Mouse (Mus musculus): Measurements from ENCODE around the gene Rsbn1. TPM values are rescaled to one million over a fixed set of nuclear protein-coding genes. Genes with fewer than 3 reads are reported as not detected.
A peak's percentile ranks its signal among the peaks of the same experiment; 100 is the strongest.

Gene Rsbn1
- total and polyA plus RNA-seq, 2 experiments from 2014 or later: 4.7 to 5.2 TPM

DNA sequence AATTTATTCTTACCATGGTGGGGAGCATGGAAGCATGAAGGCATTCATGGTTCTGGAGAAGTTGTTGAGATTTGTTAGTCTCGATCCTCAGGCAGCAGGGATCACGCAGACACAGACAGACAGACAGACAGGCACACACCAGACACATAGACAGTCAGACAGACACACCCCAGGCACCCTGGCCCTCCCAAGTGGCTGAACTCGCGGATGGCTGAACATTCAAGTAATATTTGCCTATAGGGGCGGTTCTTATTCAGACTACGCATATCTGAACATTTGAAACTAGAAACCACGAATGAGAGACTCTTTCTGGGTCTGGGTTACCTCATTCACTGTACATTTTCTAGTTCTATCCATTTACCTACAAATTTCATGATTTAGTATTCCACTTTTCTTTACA, 34.7 kb downstream of the Rsbn1 start:
- H3K27ac ChIP-seq (ENCODE audit: low read depth): no peak overlapping the region
- TF ChIP-seq CTCF (IDR thresholded peaks at IDR 0.05; ENCODE audit: low read depth) (no peak), EP300 (IDR thresholded peaks at IDR 0.05; ENCODE audit: low read depth) (no peak)
- no peak for ATAC-seq (ENCODE audit: insufficient read depth, low read depth)
- H3K4me1 ChIP-seq (ENCODE audit: control insufficient read depth, insufficient read depth): no peaks in the 10 kb centered on the region
- H3K27me3 ChIP-seq (ENCODE audit: control insufficient read depth, insufficient read depth, low read length): no peaks in the 10 kb centered on the region
- 0 out of 2 replicates have a peak, but pooled peaks cover 5% of the 10 kb centered on the region for H3K36me3 ChIP-seq (replicated peaks; ENCODE audit: control insufficient read depth, insufficient read depth, low read length)
- WGBS: 92% methylated on average over 7 of the region's 7 CpGs
- DNase-seq (ENCODE audit: low spot score): no peak
- no peaks in the 10 kb centered on the region for H3K9me3 ChIP-seq (replicated peaks; ENCODE audit: control insufficient read depth, low read length)
- no peak overlapping the region for H3K9ac ChIP-seq (replicated peaks; ENCODE audit: low read depth, low read length)
- H3K4me2 ChIP-seq (ENCODE audit: low read depth, low read length): no peak overlapping the region
- H3K4me3 ChIP-seq (ENCODE audit: low read depth, low read length): no peak overlapping the region

- WGBS: 95% methylated on average over 3 of the region's 3 CpGs
- no peak for DNase-seq (ENCODE audit: low spot score)
- Histone ChIP-seq H3K4me2 (ENCODE audit: low read depth, low read length) (no peak overlapping the region), H3K4me1 (ENCODE audit: control insufficient read depth, insufficient read depth) (no peaks in the 10 kb centered on the region), H3K4me3 (ENCODE audit: low read depth, low read length) (no peak overlapping the region), H3K9me3 (replicated peaks; ENCODE audit: control insufficient read depth, low read length) (no peaks in the 10 kb centered on the region), H3K36me3 (replicated peaks; ENCODE audit: control insufficient read depth, insufficient read depth, low read length) (peaks cover 42% of the 10 kb centered on the region), H3K9ac (replicated peaks; ENCODE audit: low read depth, low read length) (no peak overlapping the region), H3K27me3 (ENCODE audit: control insufficient read depth, insufficient read depth, low read length) (no peaks in the 10 kb centered on the region), H3K27ac (ENCODE audit: low read depth) (no peak overlapping the region)
- ATAC-seq (ENCODE audit: insufficient read depth, low read depth): no peak
- TF ChIP-seq CTCF (IDR thresholded peaks at IDR 0.05; ENCODE audit: low read depth) (no peak), EP300 (IDR thresholded peaks at IDR 0.05; ENCODE audit: low read depth) (no peak)
These were observed 46.7 kb downstream of the Rsbn1 start for GRCm38 (mm10) chr3:103960622-103961021.

GRCm38 (mm10) chr3:103967231-103967630, 53.3 kb downstream of the Rsbn1 start:
- ATAC-seq (ENCODE audit: insufficient read depth, low read depth) (no peak), DNase-seq (ENCODE audit: low spot score) (peak; percentile 16)
- Histone ChIP-seq H3K4me2 (ENCODE audit: low read depth, low read length) (peak overlapping the region; percentile 95), H3K9me3 (replicated peaks; ENCODE audit: control insufficient read depth, low read length) (no peaks in the 10 kb centered on the region), H3K9ac (replicated peaks; ENCODE audit: low read depth, low read length) (peak overlapping the region; percentile 66; the same call in 1 of the 2 replicates), H3K27me3 (ENCODE audit: control insufficient read depth, insufficient read depth, low read length) (no peaks in the 10 kb centered on the region), H3K4me1 (ENCODE audit: control insufficient read depth, insufficient read depth) (peaks cover 8% of the 10 kb centered on the region; the same call in 1 of the 2 replicates), H3K36me3 (replicated peaks; ENCODE audit: control insufficient read depth, insufficient read depth, low read length) (peaks cover 19% of the 10 kb centered on the region), H3K27ac (ENCODE audit: low read depth) (peak overlapping the region; percentile 90), H3K4me3 (ENCODE audit: low read depth, low read length) (peak overlapping the region; percentile 84)
- 16% methylated on average over 2 of the region's 2 CpGs for WGBS
- TF ChIP-seq EP300 (IDR thresholded peaks at IDR 0.05; ENCODE audit: low read depth): no peak
- no peak for TF ChIP-seq CTCF (IDR thresholded peaks at IDR 0.05; ENCODE audit: low read depth)

- ATAC-seq (ENCODE audit: insufficient read depth, low read depth): peak; percentile 95
- H3K9ac ChIP-seq (replicated peaks; ENCODE audit: low read depth, low read length): peak within 1 kb of the TSS; percentile 66
- TF ChIP-seq EP300 (IDR thresholded peaks at IDR 0.05; ENCODE audit: low read depth): no peak
- no peak for TF ChIP-seq CTCF (IDR thresholded peaks at IDR 0.05; ENCODE audit: low read depth)
- peak within 1 kb of the TSS; percentile 84 for H3K4me3 ChIP-seq (ENCODE audit: low read depth, low read length)
- H3K4me1 ChIP-seq (ENCODE audit: control insufficient read depth, insufficient read depth): peaks cover 8% of the 10 kb centered on the region; the same call in 1 of the 2 replicates
- peak within 1 kb of the TSS; percentile 90 for H3K27ac ChIP-seq (ENCODE audit: low read depth)
- DNase-seq (ENCODE audit: low spot score): peak; percentile 88
- H3K27me3 ChIP-seq (ENCODE audit: control insufficient read depth, insufficient read depth, low read length): no peaks in the 10 kb centered on the region
- H3K36me3 ChIP-seq (replicated peaks; ENCODE audit: control insufficient read depth, insufficient read depth, low read length): peaks cover 17% of the 10 kb centered on the region
- WGBS: under 1% methylated on average over 51 of the region's 70 CpGs
- no peaks in the 10 kb centered on the region for H3K9me3 ChIP-seq (replicated peaks; ENCODE audit: control insufficient read depth, low read length)
- peak within 1 kb of the TSS; percentile 95 for H3K4me2 ChIP-seq (ENCODE audit: low read depth, low read length)
These were observed 54.2 kb downstream of the Rsbn1 start, which contains the start of gene Phtf1 for GRCm38 (mm10) chr3:103967861-103968691. Gene Phtf1, plus strand, starts transcription at chr3:103968110.

DNA sequence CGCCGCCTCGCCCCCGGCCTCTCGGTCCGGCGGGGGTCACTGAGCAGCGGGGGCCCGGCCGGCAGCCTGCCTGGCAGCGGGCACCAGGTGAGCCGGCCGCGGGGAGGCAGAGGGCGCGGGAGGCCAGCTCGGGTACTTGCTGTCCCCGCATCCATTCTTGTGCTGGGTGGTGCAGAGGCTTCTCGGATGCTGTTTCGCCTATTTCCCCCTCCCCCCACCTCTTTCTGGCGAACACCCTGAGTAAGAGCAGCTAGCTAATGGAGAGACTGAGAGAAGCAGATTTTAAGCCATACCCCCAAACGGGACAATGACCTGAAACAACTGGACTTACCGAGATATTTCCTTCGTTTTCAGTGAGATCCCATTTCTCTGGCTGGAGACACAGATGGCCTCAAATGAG, 54.8 kb downstream of the Rsbn1 start:
- Histone ChIP-seq H3K27me3 (ENCODE audit: control insufficient read depth, insufficient read depth, low read length) (no peaks in the 10 kb centered on the region), H3K36me3 (replicated peaks; ENCODE audit: control insufficient read depth, insufficient read depth, low read length) (peaks cover 13% of the 10 kb centered on the region), H3K27ac (ENCODE audit: low read depth) (peak overlapping the region; percentile 90), H3K9me3 (replicated peaks; ENCODE audit: control insufficient read depth, low read length) (no peaks in the 10 kb centered on the region), H3K4me2 (ENCODE audit: low read depth, low read length) (peak overlapping the region; percentile 95), H3K9ac (replicated peaks; ENCODE audit: low read depth, low read length) (peak overlapping the region; percentile 66), H3K4me1 (ENCODE audit: control insufficient read depth, insufficient read depth) (peaks cover 8% of the 10 kb centered on the region; the same call in 1 of the 2 replicates), H3K4me3 (ENCODE audit: low read depth, low read length) (peak overlapping the region; percentile 84)
- TF ChIP-seq EP300 (IDR thresholded peaks at IDR 0.05; ENCODE audit: low read depth): no peak
- TF ChIP-seq CTCF (IDR thresholded peaks at IDR 0.05; ENCODE audit: low read depth): no peak
- ATAC-seq (ENCODE audit: insufficient read depth, low read depth) (peak; percentile 27), DNase-seq (ENCODE audit: low spot score) (no peak)
- under 1% methylated on average over 24 of the region's 24 CpGs for WGBS

Data from heart, postnatal 0 days (tissue).